Mouse (Mus musculus) urinary bladder, adult 18-20 months (tissue): Measurements from ENCODE around the gene Rab17.
A peak's percentile ranks its signal among the peaks of the same experiment; 100 is the strongest.

Source experiments
- DNase-seq, 2 experiments: peaks; one replicate each; pipeline ENCODE4 v3.0.0; 2022; ENCODE audit warnings: low spot score in 2 of 2, mixed read lengths in 2 of 2

Gene Rab17

DNA sequence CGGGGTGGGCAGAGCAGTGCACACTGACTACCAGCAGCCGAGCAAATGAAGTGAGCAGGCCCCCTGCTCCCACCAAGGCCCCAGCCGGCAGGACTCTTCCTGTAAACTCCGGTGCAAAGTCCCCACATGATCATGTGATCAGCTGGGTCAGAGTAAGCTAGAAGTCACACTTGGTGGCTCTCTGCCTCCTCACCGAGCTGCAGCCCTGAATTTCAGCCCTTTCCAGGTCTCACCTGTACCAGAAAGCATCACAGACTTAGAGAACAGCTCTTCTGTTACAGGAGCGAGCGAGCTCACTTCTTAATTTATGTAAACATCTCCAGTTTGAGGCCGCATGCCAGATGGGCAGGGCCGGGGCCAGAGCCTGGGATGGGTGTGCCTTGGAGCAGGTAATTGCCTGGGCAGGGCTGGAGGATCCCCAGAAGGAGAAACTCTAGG is at the start of gene Rab17:
TSS of gene Rab17 (minus strand) at position 315 of the 438 bp plus-strand sequence.
- DNase-seq = peak; percentile 51 to 62

DNA sequence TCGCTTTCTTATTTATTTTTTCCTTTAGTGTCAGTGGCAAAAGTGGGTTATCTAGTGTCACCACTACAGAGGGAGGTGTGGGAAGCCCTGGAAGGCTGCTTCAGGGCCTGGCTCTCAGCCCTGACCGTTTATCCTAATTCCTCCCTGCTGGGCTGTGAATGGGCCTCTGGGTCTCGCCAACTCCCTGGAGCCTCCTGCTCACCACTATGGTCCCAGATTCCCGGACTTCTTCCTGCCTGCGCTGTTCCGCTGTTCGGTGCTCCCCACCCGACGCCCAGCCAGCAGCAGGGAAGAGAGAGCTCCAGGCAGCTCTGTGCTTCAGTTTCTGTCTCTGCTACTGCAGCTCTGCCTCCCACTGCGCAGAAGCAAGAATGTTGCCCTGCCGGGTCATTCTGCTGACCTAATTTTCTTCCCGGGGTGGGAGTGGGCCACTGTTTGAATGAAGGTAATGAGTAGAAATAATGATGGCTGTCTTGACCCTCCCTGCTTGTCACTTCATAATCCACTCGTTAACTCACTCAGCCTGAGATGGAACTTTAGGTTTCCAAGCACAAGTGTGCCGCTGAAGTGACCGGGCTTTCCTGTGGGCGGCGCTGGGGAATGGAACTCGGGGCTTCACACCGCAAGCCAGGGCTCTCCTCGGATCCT is 47.8 kb upstream of the Rab17 start:
- DNase-seq = no peak

DNA sequence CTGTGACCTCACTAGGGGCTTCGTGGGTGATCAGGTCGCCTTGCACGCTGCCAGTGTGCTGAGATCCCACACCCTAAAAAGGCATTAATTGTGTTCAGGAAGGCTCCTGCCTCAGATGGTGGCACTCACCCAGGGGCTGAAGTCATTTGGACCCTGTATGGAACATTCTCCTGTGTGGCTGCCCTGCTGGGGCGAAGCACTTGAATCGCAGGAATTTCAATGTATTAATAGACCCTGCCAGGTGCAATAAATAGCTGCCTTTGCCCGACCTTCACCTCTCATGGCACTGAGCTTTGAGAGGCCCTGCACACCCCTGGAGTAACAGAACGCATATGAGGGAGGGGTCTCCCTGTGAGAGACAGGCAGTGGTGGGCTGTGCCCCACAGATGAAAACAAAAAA is 46.1 kb upstream of the Rab17 start:
- DNase-seq = no peak

DNA sequence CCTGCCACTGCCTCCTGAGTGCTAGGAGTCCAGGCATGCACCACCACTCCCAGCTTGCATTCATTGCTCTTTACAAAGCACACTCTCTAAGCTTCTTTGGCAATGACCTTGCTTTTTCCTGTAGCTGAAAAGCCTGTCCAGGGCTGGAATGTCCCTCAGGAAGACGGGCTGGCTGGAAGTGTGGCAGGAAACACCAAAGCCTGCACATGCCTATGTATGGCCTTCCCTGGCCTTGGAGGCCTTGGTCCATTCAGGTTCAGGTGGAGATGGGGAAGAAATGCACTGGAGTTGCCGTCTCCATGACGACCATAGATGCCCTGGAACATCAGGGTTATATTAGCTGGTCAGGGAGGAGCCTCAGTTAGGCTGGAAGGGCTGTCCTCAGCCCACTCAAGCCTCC is 44.3 kb upstream of the Rab17 start:
- DNase-seq = no peak

DNA sequence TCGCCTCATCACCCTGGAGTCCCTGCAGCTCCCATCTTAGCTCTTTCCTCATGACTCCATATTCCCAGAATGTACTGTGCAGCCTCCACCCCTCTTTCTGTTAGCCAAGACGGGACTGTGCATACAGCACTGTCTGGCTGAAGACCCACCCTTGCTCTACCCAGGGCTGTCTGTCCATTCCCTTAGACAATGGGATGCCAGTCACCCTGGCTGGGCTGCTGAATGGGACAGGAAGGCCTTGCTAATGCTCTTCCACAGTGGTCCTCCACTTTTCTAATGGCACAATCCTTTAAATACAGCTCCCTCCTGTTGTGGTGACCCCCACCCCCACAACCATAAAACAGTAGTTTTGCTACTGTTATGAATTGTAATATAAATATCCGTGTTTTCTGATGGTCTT is 41.9 kb upstream of the Rab17 start:
- DNase-seq = no peak

DNA sequence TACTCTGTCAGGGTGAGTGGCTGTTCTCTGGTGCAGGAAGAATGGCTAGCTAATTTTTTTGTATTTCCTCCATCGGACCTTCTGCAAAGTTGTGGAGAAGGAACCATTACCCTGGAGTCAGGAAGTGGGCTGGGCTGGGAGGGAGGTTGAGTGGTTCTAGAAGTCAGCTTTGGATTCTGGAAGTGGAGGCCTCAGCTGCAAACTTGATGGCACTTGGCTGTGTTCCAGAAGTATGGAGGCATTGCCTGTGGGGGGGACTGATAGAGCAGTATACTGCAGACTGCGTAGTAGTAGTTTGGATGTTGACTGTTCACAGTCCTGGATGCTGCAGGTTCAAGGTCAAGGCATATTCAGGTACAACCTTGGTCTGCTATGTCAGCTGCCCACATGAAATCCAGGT is 41.3 kb upstream of the Rab17 start:
- DNase-seq = no peak

DNA sequence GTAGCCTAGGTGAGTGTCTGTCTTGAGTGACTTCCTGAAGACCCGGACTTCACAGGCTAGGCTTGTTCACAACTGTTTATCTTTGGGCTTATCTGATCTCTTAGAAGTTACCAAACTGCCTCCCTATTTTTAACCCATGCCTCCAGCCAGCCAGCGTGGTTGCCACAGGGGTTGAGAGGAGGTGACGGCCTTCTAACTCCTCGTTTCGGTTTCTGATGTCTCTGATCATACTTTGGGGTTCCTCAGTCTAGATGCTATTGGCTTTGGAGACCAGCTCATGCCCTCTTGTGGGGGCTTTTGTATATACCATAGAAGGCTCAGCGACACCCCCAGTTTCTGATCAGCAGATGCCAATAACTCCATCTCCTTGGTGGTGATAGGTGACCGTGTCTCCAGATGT is 40.8 kb upstream of the Rab17 start:
- no peak for DNase-seq

DNA sequence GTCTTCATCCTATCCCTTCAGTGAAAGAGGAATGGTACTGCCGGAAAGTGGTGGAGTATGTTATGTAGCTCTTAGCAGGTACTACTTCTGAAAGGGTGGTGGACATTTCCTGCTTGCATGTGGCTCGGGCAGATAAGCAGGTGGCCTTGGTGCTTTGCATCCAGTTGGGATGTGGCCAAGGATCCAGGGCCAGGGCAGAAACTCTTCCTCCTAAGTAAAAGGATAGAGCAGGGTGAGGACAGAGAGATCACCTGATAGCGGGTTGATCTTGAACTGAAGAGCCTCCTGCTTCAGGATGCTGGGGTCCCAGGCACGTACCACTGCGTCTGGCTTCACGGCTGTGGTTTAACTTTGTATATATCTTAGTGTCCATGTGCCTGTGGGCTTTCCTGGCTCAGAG is 39.8 kb upstream of the Rab17 start:
- DNase-seq = no peak

DNA sequence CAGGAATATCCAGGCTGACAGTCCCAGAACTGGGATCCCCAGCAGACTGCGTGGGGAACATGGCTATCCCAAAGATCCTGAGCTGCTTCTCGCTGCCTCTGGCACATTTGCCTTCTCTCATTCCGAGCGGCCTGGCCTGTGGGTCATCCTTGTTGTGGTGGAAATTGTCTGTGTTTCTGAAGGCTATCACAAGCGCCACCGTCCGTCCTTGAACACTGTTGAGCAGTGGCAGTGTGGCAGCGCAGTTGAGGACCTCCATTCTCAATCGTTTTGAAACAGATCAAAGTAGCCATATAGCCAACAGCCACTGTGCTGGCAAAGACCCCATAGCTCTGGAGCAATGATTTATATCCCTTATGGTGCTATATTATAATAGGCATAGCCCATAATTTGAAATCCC is 39.3 kb upstream of the Rab17 start:
- no peak for DNase-seq

DNA sequence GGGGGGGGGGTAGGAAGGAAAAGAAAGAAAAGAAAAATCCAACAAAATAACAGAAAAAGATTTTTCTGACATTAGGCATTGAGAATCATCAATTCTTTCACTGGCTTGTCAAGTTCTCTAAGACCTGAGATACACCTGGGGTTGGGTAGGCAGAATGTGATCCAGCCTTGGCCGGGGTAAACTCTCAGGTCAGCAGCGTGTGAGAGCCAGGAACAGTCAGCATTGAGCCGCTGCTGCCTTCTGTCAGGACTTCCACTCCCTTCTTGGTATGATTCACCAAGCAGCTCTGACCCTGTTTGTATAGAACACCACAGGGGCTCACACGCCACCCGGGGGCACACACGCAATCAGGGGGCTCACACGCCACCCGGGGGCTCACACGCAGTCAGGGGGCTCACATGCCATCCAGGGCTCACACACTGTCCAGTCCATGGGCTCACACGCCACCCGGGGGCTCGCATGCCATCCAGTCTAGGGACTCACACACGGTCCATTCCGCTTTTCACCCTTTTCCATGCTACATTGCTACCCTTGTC is 38.8 kb upstream of the Rab17 start:
- no peak for DNase-seq

DNA sequence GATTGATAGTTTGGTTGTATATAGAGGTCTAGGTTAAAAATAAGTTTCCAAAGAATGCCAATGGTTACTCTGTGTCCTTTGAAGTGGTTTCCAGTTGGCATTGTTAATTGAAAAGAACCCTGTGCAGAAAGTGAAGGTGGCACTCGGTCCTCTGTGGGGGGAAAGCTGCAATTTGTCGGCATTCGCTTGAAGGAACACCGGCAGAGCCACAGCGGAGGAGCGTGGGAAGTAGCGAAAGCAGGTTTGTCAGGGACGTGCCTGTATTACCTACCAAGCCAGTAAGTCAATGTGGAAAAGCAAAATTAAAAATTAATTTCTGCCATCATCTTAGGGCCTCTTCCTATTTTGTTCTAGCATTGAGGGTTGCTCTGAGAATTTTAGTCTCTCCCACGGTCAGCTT is 37.2 kb upstream of the Rab17 start:
- no peak for DNase-seq

DNA sequence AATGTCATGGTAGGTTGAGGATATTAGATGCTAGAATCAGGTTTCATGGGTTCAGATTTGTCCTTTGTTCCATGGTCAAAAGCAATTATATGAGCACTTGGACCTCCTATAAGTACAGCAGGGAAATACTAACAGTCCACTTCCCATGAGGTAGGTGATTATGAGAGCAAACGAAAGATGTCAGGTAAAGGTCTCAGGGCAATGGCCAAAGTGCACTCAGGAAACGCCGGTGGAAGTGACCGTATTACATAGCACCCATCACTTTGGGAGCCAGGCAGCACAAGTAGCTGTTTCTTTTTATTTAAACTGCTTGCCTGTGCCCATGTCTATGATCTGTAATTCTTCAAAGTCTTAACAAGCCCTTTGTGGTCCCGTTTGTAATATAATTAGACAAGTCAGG is 36.6 kb upstream of the Rab17 start:
- DNase-seq = no peak

DNA sequence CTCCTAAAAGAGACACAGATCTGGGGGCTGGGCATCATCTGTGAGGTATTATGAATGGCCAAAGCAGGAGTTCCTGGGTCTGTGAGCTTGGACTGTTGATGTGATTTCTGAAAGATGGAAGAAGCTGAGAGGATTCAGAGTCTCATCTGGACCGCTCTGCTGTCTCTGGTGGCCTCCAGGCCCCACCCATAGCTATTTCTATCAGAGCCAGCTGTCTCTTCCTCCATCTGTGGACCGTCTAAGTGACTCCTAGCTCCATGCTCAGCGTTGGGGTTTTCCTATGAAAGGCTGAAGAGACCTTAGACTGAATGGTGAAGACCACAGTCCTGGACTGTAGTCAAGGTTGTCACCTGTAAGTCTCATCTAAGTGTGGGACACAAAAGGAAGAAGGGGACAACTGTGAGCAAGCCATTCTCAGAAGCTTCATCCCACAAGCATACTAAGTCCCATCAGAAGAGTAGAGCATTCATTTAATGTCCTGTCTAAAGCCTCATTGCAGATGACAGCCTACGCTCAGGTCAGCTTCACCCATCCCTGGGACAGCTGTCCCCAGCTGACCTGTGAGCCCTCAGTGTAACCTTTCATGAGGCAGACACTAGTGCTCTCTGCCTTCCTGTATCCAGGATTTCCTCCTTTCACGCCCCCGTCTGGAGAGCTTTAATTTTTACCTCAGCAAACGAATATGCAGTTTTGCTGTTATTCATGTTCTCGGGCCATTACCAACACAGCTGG is 34.2 kb upstream of the Rab17 start:
- no peak for DNase-seq

DNA sequence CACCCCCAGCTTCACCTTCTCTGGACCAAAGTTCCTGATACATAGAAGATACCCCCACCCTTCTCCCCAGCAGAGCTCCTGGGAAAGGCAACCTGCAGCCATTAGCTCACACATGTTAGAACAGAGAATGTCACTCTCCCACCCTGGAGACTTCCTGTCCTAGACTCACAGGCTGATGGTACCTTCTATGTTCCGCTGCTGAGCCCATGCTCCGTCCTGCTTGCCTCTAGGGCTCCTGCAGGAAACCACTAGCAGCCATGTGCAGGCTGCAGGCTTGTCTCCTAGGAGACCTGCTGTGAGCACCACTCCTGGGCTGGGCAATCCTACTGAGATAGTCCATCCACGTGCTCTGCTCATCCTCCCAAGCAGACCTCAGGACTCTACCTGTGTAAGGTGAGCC is 33.2 kb upstream of the Rab17 start:
- no peak for DNase-seq

DNA sequence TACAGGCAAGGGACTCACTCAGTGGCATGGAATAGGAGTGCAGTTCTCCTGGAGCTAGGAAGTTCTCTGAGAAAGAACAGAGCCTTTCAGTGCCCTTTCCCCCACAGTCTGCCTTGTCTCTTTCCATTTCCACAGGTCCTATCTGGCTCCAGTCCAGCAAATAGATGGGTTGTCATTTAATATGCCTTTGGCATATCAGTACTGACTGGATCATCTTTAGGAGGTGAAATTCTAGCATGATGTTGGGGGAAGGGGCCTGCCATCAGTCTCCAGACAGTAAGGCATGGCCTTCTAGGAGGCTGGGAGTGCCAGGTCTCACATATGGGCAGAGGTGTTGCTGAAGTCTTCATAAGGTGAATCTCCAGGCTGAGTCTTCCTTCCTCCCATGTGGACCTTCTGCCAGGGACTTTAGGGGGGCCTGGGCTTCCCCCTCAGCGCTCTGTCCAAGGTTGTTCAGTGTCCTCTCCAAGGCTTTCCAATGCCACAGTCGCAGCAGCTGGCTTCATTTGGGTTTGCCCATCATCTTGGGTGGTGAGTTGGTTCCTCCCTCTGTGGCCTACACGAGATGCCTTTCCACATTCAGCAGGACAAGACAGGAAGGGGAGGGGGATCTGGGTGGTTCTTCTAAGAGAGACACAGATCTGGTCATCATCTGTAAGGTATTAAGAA is 32.5 kb upstream of the Rab17 start:
- DNase-seq = no peak

DNA sequence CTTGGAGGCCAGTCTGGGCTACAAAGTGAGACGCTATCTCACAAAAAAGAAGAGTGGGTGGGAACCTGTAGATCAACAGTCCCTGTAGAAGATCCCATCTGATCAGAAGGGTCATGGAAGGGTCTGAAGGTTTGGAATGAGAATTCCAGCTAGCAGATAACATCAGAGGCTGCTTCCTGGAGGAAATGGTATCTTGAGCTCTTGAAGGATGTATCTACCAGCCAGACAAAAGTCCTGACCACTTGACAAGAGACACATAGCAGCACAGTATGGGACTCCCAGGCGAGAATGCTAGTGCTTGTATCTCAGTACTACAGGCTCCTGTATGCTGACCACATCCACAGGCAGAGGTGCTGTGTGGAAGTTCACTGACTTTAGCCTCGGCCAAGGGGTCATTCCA is 31.6 kb upstream of the Rab17 start:
- DNase-seq = no peak

DNA sequence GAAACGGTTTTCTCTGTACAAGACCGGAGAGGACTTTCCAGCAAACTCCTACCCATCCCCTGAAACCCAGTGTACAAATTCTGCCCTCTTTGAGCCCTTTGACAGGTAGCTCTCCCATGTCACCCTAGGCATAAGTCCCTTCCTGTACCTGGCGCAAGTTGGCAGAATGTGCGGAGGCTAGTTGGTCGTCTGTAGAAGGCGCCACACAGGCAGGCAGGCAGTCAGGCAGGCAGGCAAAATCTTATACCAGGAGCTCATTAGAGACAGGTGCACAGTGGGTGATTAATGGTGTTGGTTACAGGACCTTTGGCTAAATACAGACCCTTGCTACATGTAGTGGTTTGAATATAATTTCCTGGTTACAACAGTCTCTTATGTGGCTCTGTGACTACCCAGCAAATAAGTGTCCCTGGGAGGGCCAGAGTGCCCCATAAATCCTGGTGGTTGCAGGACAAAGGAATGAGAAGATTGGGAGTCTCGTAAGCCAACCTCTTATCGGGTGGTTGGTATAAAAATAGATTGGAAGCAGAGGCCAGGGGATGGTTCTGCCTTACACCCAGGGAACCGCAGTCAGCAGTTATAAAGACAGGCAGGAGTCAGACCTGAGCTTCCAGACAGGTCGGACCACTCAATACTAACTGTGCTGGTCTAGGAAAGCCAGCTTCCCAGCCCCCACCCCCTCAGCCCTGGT is 30.6 kb upstream of the Rab17 start:
- no peak for DNase-seq

DNA sequence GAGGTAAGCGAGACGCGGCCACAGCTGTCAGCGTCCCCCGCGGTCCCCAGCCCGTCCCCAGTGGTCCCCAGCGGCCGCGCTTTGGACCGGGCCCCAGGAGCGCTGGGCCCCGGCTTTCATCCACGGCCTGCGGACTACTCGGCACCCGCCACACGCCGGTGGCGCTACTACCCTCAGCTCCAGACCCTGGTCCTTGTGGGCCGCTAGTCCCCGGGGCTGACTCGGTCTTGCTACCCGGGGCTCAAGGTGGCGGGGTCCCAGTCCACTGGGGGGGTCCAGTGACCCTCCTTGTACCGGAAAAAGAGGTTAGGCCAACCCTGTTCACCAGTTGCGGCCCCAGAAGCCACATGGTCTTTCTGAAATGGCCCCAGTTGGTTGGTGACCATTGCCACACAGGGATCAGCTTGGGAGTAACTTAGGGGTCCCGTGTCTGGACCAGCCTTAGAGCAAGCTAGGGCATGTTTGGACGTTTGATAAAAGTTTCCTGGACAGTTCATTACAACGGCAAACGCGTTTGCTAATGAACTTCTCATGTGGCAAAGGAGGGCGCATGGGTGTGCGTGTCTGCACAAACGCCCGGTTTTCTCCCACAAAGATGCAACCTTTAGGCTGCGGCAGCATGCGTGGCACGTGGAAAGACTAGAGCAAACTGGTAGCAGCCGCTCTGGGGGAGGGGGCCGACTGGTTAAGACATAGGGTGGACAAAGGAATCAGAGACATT is 29.6 kb upstream of the Rab17 start:
- peak in 1 of 2 experiments; percentile 41 for DNase-seq

DNA sequence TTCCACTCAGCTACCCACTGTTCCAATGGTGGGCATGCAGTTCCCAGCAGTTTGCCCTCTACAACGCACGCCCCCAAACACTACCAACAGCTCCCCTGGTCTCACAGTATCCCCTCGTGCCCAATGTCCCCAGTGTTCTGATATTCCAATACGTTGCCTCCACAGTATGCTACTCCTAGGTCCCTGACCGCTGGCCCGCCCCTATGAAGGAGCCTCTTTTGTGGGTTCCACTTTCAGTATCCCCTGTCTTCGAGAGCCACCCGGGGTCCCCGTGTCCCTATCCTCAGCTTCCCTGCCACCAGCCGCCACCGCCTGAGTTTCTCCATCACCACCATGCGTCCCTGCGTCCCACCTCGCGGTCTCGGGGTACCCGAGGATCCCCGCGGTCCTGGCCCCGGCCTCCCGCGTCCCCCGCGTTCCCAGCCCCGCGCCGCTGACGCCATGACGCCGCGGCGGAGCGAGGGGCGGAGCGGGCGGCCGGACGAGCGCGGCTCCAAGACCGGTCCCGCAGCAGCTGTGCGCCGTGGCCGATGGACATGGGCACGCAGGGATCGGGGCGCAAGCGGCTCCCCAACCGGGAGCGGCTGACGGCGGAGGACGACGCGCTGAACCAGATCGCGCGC is 28.9 kb upstream of the Rab17 start, which contains the start of gene Lrrfip1:
TSS of gene Lrrfip1 (plus strand) at position 470 of the 623 bp plus-strand sequence.
- DNase-seq = peak in 1 of 2 experiments; percentile 60

DNA sequence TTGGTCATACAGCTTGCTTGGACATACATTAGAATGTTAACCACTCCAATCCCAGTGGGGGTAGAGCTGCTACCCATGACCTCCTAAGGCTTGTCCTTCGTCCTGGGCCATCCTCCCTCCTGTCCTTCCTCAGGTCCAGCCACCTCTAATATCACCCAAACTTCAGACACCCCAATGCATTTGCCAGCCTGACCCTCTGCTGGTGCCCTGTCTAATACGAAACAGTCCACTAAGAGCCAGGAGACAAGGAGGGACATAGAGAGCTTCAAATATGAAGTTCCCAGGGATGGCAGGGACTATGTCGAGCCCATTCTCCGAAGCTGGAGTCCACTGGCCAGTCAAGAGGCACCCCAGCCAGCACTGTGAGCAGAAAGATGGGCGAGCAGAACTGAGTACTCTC is 28.2 kb upstream of the Rab17 start:
- DNase-seq = no peak

DNA sequence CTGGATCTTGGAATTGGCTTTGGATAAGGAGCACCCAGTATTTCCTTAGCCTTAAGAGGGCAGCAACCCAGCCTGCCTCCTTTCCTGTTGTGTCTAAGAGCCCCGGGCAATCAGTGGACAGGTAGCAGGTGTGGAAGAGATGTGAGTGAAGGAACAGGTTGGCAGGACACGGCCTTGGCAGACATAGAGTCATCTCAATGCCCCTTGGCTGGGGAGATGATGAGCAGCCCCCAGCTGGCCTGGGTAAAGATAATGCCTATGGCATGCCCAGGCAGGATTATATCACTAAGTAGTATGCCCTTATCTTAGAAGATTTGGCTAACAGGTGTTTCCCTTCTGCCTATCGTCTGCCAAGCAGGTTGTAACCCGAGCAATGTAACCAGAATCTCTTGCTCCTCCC is 27.7 kb upstream of the Rab17 start:
- DNase-seq = no peak
